Mouse (Mus musculus): ENCODE data around the gene Nrde2. TPM values are rescaled to one million over a fixed set of nuclear protein-coding genes. Genes with fewer than 3 reads are reported as not detected.
A peak's percentile ranks its signal among the peaks of the same experiment; 100 is the strongest.

Nrde2 gene
- total and polyA plus RNA-seq, 2 experiments from 2014 or later: 7.7 to 13.7 TPM

DNA sequence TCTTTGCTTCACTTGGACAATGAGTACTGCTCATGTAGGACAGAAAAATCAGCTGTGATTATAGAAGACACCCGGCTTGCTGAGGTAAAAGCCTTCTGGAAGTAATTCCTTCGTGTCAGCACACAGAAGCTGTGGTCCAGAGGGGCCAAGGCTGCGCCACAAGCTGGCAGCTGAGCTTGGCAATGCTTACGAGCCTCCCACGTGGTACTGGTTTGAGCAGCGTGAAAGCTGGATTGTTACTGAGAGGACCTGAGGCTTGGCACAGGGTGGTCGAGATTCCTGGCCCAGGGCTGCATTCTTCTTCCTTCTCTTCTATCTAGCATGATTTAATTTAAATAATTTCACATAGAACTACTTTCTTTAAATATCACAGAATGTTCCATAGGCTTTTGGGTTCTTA lies 37.3 kb upstream of the Nrde2 start:
- H3K36me3 ChIP-seq (replicated peaks; ENCODE audit: control insufficient read depth, insufficient read depth, low read length): no peaks in the 10 kb centered on the region
- no peaks in the 10 kb centered on the region for H3K27me3 ChIP-seq (ENCODE audit: control insufficient read depth, insufficient read depth, low read length)
- H3K4me1 ChIP-seq (ENCODE audit: control insufficient read depth, insufficient read depth): peaks cover 9% of the 10 kb centered on the region; the same call in 1 of the 2 replicates
- no peak for DNase-seq (ENCODE audit: low spot score)
- no peak for TF ChIP-seq EP300 (IDR thresholded peaks at IDR 0.05; ENCODE audit: low read depth)
- no peak for TF ChIP-seq CTCF (IDR thresholded peaks at IDR 0.05; ENCODE audit: low read depth)
- no peak overlapping the region for H3K4me2 ChIP-seq (ENCODE audit: low read depth, low read length)
- H3K9ac ChIP-seq (replicated peaks; ENCODE audit: low read depth, low read length): no peak overlapping the region
- H3K9me3 ChIP-seq (replicated peaks; ENCODE audit: control insufficient read depth, low read length): no peaks in the 10 kb centered on the region
- 56% methylated on average over 7 of the region's 7 CpGs for WGBS
- H3K27ac ChIP-seq (ENCODE audit: low read depth): no peak overlapping the region
- no peak for ATAC-seq (ENCODE audit: insufficient read depth, low read depth)
- H3K4me3 ChIP-seq (ENCODE audit: low read depth, low read length): no peak overlapping the region

DNA sequence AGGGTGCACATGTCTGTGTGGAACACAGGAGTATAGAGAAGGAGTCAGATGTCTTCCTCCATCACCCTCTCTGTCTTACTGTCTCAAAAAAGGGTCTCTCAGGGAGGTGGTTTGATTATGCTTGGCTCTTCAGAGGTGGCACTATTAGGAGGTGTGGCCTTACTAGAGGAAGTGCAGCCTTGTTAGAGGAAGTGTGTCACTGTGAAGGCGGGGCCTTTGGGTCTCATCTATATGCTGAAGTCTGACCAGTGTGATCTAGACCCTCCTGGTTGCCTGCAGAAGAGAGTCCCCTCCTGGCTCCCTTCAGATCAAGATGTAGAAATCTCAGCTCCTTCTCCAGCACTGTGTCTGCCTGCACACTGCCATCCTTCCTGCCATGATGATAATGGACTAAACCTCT lies 34.7 kb upstream of the Nrde2 start:
- no peak overlapping the region for H3K27ac ChIP-seq (ENCODE audit: low read depth)
- ATAC-seq (ENCODE audit: insufficient read depth, low read depth) (no peak), DNase-seq (ENCODE audit: low spot score) (no peak)
- no peak overlapping the region for H3K4me3 ChIP-seq (ENCODE audit: low read depth, low read length)
- H3K9me3 ChIP-seq (replicated peaks; ENCODE audit: control insufficient read depth, low read length): no peaks in the 10 kb centered on the region
- peaks cover 3% of the 10 kb centered on the region; the same call in 1 of the 2 replicates for H3K4me1 ChIP-seq (ENCODE audit: control insufficient read depth, insufficient read depth)
- no peak overlapping the region for H3K4me2 ChIP-seq (ENCODE audit: low read depth, low read length)
- no peaks in the 10 kb centered on the region for H3K27me3 ChIP-seq (ENCODE audit: control insufficient read depth, insufficient read depth, low read length)
- no peaks in the 10 kb centered on the region for H3K36me3 ChIP-seq (replicated peaks; ENCODE audit: control insufficient read depth, insufficient read depth, low read length)
- 87% methylated on average over 1 of the region's 1 CpGs for WGBS
- no peak overlapping the region for H3K9ac ChIP-seq (replicated peaks; ENCODE audit: low read depth, low read length)
- TF ChIP-seq EP300 (IDR thresholded peaks at IDR 0.05; ENCODE audit: low read depth) (no peak), CTCF (IDR thresholded peaks at IDR 0.05; ENCODE audit: low read depth) (no peak)

DNA sequence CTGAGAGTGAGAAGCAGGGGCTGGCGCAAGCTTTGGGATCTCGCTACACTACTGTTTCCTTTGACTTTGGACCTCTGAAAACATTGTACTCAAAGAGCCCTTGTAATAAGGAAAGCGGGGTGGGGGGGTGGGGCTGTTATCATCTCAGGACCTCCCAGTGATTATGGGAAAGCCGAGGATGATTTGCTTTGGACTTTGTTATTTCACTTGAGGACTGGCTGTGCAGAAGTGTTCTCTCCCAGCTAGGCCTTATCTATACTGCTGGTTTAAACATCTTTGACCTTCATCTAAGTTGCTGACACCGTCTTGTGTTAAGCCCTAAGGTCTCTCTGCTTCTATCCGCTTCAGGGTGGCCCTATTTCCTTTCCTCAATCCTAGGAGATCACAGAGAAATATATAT lies 31.3 kb upstream of the Nrde2 start:
- TF ChIP-seq CTCF (IDR thresholded peaks at IDR 0.05; ENCODE audit: low read depth) (no peak), EP300 (IDR thresholded peaks at IDR 0.05; ENCODE audit: low read depth) (no peak)
- 70% methylated on average over 6 of the region's 6 CpGs for WGBS
- ATAC-seq (ENCODE audit: insufficient read depth, low read depth): no peak

DNA sequence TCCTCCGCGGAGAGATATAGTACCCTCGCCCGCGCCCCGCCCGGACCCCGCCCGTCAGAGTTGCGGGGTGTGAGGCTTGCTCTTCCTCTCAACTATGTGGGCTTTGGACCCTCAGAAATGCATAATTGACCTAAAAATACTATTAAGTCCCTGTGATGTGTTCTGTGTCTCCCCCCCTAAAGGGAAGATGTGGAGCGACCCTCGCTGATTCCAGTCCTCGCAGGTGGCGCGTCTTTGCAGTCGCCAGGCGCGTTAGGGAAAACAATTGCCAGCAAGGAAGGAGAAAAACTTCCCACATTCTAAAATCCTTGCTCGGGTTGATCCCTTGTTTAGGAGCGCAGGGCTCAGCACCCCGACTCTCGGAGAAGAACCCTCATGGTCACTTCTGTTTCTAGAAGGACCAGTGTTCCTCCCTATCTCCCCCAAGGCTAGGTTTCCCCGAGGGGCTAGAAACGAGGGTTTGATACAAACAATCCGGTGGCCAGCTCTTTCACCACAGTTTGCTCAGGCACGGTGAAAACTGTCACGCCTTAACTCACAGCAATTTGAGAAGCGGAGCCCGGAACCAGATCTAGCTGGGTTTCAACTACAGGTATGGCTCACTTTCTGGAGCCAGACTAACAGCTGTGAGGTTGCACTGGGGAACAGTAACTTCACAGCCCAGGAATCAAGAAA lies 28.4 kb upstream of the Nrde2 start:
- peak overlapping the region; percentile 88 for H3K27ac ChIP-seq (ENCODE audit: low read depth)
- peaks cover 4% of the 10 kb centered on the region; the same call in 1 of the 2 replicates for H3K4me1 ChIP-seq (ENCODE audit: control insufficient read depth, insufficient read depth)
- peak; percentile 42 for DNase-seq (ENCODE audit: low spot score)
- TF ChIP-seq CTCF (IDR thresholded peaks at IDR 0.05; ENCODE audit: low read depth) (no peak), EP300 (IDR thresholded peaks at IDR 0.05; ENCODE audit: low read depth) (no peak)
- no peaks in the 10 kb centered on the region for H3K36me3 ChIP-seq (replicated peaks; ENCODE audit: control insufficient read depth, insufficient read depth, low read length)
- no peaks in the 10 kb centered on the region for H3K9me3 ChIP-seq (replicated peaks; ENCODE audit: control insufficient read depth, low read length)
- no peak for ATAC-seq (ENCODE audit: insufficient read depth, low read depth)
- no peaks in the 10 kb centered on the region for H3K27me3 ChIP-seq (ENCODE audit: control insufficient read depth, insufficient read depth, low read length)
- H3K9ac ChIP-seq (replicated peaks; ENCODE audit: low read depth, low read length): peak overlapping the region; percentile 68
- peak overlapping the region; percentile 94 for H3K4me2 ChIP-seq (ENCODE audit: low read depth, low read length)
- WGBS: 2% methylated on average over 29 of the region's 29 CpGs
- peak overlapping the region; percentile 62 for H3K4me3 ChIP-seq (ENCODE audit: low read depth, low read length)

More for the DNA sequence above, 31.3 kb upstream of the Nrde2 start:
- Histone ChIP-seq H3K4me1 (ENCODE audit: control insufficient read depth, insufficient read depth) (peaks cover 4% of the 10 kb centered on the region; the same call in 1 of the 2 replicates), H3K4me3 (ENCODE audit: low read depth, low read length) (no peak overlapping the region), H3K27me3 (ENCODE audit: control insufficient read depth, insufficient read depth, low read length) (no peaks in the 10 kb centered on the region), H3K9me3 (replicated peaks; ENCODE audit: control insufficient read depth, low read length) (no peaks in the 10 kb centered on the region), H3K36me3 (replicated peaks; ENCODE audit: control insufficient read depth, insufficient read depth, low read length) (no peaks in the 10 kb centered on the region), H3K4me2 (ENCODE audit: low read depth, low read length) (no peak overlapping the region), H3K9ac (replicated peaks; ENCODE audit: low read depth, low read length) (no peak overlapping the region), H3K27ac (ENCODE audit: low read depth) (no peak overlapping the region)
- DNase-seq (ENCODE audit: low spot score): no peak

DNA sequence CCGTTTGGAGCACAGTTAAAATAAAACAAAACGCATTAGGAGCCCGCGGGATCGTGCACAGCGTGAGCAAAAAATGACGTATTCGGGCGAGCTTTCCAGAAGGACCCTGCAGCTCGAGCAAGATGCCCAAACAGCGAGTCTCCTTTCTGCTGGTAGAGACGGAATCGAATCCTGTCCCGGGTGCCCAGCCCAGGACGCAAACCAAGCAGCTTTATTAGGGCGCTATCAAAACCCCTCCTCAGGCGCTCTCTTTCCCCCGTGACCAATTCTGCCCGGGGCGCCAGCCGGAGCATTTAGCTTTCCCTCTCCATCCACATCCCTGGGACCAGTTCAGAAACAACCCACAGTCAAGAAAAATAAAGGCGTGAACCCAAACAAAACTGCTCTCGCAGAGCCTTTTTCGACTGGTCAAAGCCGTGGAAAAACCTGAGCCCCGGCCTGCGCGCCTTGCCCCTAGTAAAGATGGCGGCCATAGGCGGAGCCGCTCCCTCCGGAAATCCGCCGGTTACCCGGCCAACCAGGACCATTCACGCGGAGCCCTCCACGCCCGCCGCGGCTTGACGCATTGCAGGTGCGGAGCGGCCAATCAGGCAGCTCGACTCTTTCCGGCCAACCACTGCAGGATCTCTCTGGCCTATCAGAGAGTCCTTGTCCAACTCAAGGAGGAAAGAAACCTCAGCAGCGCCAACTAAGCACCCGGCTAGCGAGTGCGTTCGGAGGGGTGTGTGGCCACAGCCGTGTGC lies 27.7 kb upstream of the Nrde2 start:
- H3K36me3 ChIP-seq (replicated peaks; ENCODE audit: control insufficient read depth, insufficient read depth, low read length): no peaks in the 10 kb centered on the region
- H3K4me2 ChIP-seq (ENCODE audit: low read depth, low read length): peak overlapping the region; percentile 94
- no peaks in the 10 kb centered on the region for H3K27me3 ChIP-seq (ENCODE audit: control insufficient read depth, insufficient read depth, low read length)
- ATAC-seq (ENCODE audit: insufficient read depth, low read depth): peak; percentile 99
- no peaks in the 10 kb centered on the region for H3K9me3 ChIP-seq (replicated peaks; ENCODE audit: control insufficient read depth, low read length)
- TF ChIP-seq EP300 (IDR thresholded peaks at IDR 0.05; ENCODE audit: low read depth) (peak; percentile 94), CTCF (IDR thresholded peaks at IDR 0.05; ENCODE audit: low read depth) (no peak)
- H3K27ac ChIP-seq (ENCODE audit: low read depth): peak overlapping the region; percentile 98
- H3K4me3 ChIP-seq (ENCODE audit: low read depth, low read length): peak overlapping the region; percentile 62
- H3K4me1 ChIP-seq (ENCODE audit: control insufficient read depth, insufficient read depth): peaks cover 4% of the 10 kb centered on the region; the same call in 1 of the 2 replicates
- WGBS: under 1% methylated on average over 52 of the region's 52 CpGs
- DNase-seq (ENCODE audit: low spot score): peak; percentile 99
- peak overlapping the region; percentile 68 for H3K9ac ChIP-seq (replicated peaks; ENCODE audit: low read depth, low read length)

All from heart, postnatal 0 days (tissue).